Mouse (Mus musculus) liver, embryonic 11.5 days (tissue): ENCODE results near the gene Nudt17. TPM values are rescaled to one million over a fixed set of nuclear protein-coding genes. Genes with fewer than 3 reads are reported as not detected.

Experiments used
- ATAC-seq: fragments of 200-750 bp; cut with Nextera tagmentation; replicated peaks from 2 replicates; pipeline ENCODE4 v1.8.0; 2017; ENCODE audit warnings: moderate number of reproducible peaks, mild to moderate bottlenecking, moderate TSS enrichment, moderate library complexity; ENCODE audit not compliant: low FRiP score
- DNase-seq: peaks from one replicate; pipeline ENCODE4 v3.0.0-alpha.2; 2017; ENCODE audit warnings: low spot score
- H3K27ac ChIP-seq: fragments of 300-500 bp; sonication (generic); 2 replicates; pipeline ENCODE4 v1.5.1; 2014; ENCODE audit warnings: mild to moderate bottlenecking, low read depth, low read length, control low read depth
- H3K27me3 ChIP-seq: fragments of 300-500 bp; sonication (generic); replicated peaks from 2 replicates; pipeline ENCODE4 v1.6.1; 2014; ENCODE audit warnings: low read length, mixed read lengths; ENCODE audit not compliant: control insufficient read depth, insufficient read depth
- H3K36me3 ChIP-seq: fragments of 300-500 bp; sonication (generic); 2 replicates; pipeline ENCODE4 v1.6.1; 2014; ENCODE audit warnings: mild to moderate bottlenecking, low read length, moderate library complexity, mixed read lengths; ENCODE audit not compliant: control insufficient read depth, insufficient read depth
- H3K4me1 ChIP-seq: fragments of 300-500 bp; sonication (generic); replicated peaks from 2 replicates; pipeline ENCODE4 v1.6.1; 2014; ENCODE audit warnings: low read length, mixed read lengths; ENCODE audit not compliant: control insufficient read depth, insufficient read depth
- H3K4me2 ChIP-seq: fragments of 300-500 bp; sonication (generic); 2 replicates; pipeline ENCODE4 v1.6.1; 2014; ENCODE audit warnings: mild to moderate bottlenecking, control low read depth, moderate library complexity
- H3K4me3 ChIP-seq: fragments of 300-500 bp; sonication (generic); 2 replicates; pipeline ENCODE4 v1.5.1; 2014; ENCODE audit warnings: low read depth, low read length, control low read depth
- H3K9ac ChIP-seq: fragments of 300-500 bp; sonication (generic); 2 replicates; pipeline ENCODE4 v1.6.1; 2014; ENCODE audit warnings: low read depth, low read length, control low read depth
- H3K9me3 ChIP-seq: fragments of 300-500 bp; sonication (generic); 2 replicates; pipeline ENCODE4 v1.6.1; 2016; ENCODE audit warnings: low read length, inconsistent platforms, mixed read lengths; ENCODE audit not compliant: control insufficient read depth
- WGBS: fragments of 180-500 bp; shearing (Covaris S2); extraction: QIAGEN DNeasy Blood & Tissue Kit; methylation state at CpG from one replicate; pipeline ENCODE4 v1.1.7; 2014; 5-methylcytosine and 5-hydroxymethylcytosine counted together
- polyA plus RNA-seq: library from polyadenylated mRNA; unstranded; fragments of >200 nt; fragmentation: Nextera tagmentation; extraction: Ambion mirVana; gene quantifications from 2 replicates; pipeline ENCODE4 v1.2.1, GENCODE M21; 2014

Gene Nudt17
- polyA plus RNA-seq, 1 experiment from 2014 or later: 2.4 TPM

- no peak for DNase-seq
- 54% methylated on average over 8 of the region's 8 CpGs for WGBS
- no peaks in the 10 kb centered on the region for H3K36me3 ChIP-seq
- H3K27ac ChIP-seq: no peak overlapping the region
- ATAC-seq: no peak
- peaks cover 2% of the 10 kb centered on the region; the same call in 1 of the 2 replicates for H3K4me1 ChIP-seq
- H3K4me2 ChIP-seq: no peak overlapping the region
- H3K27me3 ChIP-seq: no peaks in the 10 kb centered on the region
- no peak overlapping the region for H3K9ac ChIP-seq
- no peak overlapping the region for H3K4me3 ChIP-seq
- no peaks in the 10 kb centered on the region for H3K9me3 ChIP-seq
Observed at GRCm38 (mm10) chr3:96662731-96663316, 45.5 kb downstream of the Nudt17 start.

GRCm38 (mm10) chr3:96660901-96661300, 47.5 kb downstream of the Nudt17 start:
- Histone ChIP-seq H3K27me3 (no peaks in the 10 kb centered on the region), H3K27ac (no peak overlapping the region), H3K4me3 (no peak overlapping the region), H3K4me2 (no peak overlapping the region), H3K4me1 (peaks cover 2% of the 10 kb centered on the region; the same call in 1 of the 2 replicates), H3K9me3 (no peaks in the 10 kb centered on the region), H3K9ac (no peak overlapping the region), H3K36me3 (no peaks in the 10 kb centered on the region)
- DNase-seq (no peak), ATAC-seq (no peak)
- 63% methylated on average over 2 of the region's 2 CpGs for WGBS

Other genes starting within 250 kb of the Nudt17 start
- 0.19 and 0.32 TPM in 2 replicates for gene Hfe2, start 183.4 kb downstream of the Nudt17 start, polyA plus RNA-seq
- gene Txnip, start 150.6 kb downstream of the Nudt17 start, polyA plus RNA-seq: 41.1 and 44.0 TPM in 2 replicates
- 0.49 and 1.0 TPM in 2 replicates for gene Gm16253, start 131.6 kb downstream of the Nudt17 start, polyA plus RNA-seq
- 18.6 and 21.5 TPM in 2 replicates for gene Polr3gl, start 114.4 kb downstream of the Nudt17 start, polyA plus RNA-seq
- 0.71 and 1.1 TPM in 2 replicates for gene Ankrd34a, start 111.9 kb downstream of the Nudt17 start, polyA plus RNA-seq
- gene Lix1l, start 107.4 kb downstream of the Nudt17 start, polyA plus RNA-seq: 2.6 and 3.1 TPM in 2 replicates
- gene Rbm8a, start 78.6 kb downstream of the Nudt17 start, polyA plus RNA-seq: 176 and 196 TPM in 2 replicates
- 29.0 and 36.7 TPM in 2 replicates for gene Pex11b, start 73.2 kb downstream of the Nudt17 start, polyA plus RNA-seq
- gene Gm42957, start 73.1 kb downstream of the Nudt17 start, polyA plus RNA-seq: 0.14 TPM in 1 of 2 replicates, not detected in the other
- gene Itga10, start 63.0 kb downstream of the Nudt17 start, polyA plus RNA-seq: 0.57 and 0.77 TPM in 2 replicates
- gene Ankrd35, start 38.4 kb downstream of the Nudt17 start, polyA plus RNA-seq: 0.32 and 0.40 TPM in 2 replicates
- 19.6 and 21.1 TPM in 2 replicates for gene Pias3, start 12.2 kb downstream of the Nudt17 start, polyA plus RNA-seq
- gene Polr3c, start 19.1 kb upstream of the Nudt17 start, polyA plus RNA-seq: 41.4 and 44.1 TPM in 2 replicates
- 49.6 and 51.5 TPM in 2 replicates for gene Rnf115, start 19.1 kb upstream of the Nudt17 start, polyA plus RNA-seq
- 5.4 and 6.0 TPM in 2 replicates for gene Pdzk1, start 120.7 kb upstream of the Nudt17 start, polyA plus RNA-seq
- 0.12 and 0.19 TPM in 2 replicates for gene Cd160, start 120.8 kb upstream of the Nudt17 start, polyA plus RNA-seq
- gene Gja5, start 196.1 kb upstream of the Nudt17 start, polyA plus RNA-seq: 1.8 and 2.2 TPM in 2 replicates
- 50.2 and 53.0 TPM in 2 replicates for gene Gpr89, start 196.8 kb upstream of the Nudt17 start, polyA plus RNA-seq
- not detected in 2 replicates for gene Gja8, start 217.5 kb upstream of the Nudt17 start, polyA plus RNA-seq